Mouse (Mus musculus) myocyte (in vitro differentiated cells): ENCODE results near the gene Elob.

Source experiments
- CEBPB ChIP-seq: IDR thresholded peaks from 2 replicates; pipeline ENCODE4 v1.6.1; 2011; ENCODE audit warnings: mild to moderate bottlenecking, moderate library complexity; ENCODE audit not compliant: poor library complexity, insufficient read depth, severe bottlenecking
- E2F4 ChIP-seq: IDR thresholded peaks from one replicate; pipeline ENCODE4 v1.6.1; 2011; ENCODE audit warnings: mild to moderate bottlenecking, control low read depth, moderate library complexity; ENCODE audit not compliant: insufficient read depth
- MAX ChIP-seq: IDR thresholded peaks from one replicate; pipeline ENCODE4 v1.6.1; 2011; ENCODE audit warnings: low read depth, mild to moderate bottlenecking, control low read depth
- MYOD1 ChIP-seq, 3 experiments: IDR thresholded peaks; one replicate each; pipeline ENCODE4 v1.6.1; 2011; ENCODE audit warnings: control low read depth in 2 of 3, low read depth in 2 of 3, mild to moderate bottlenecking in 2 of 3, moderate library complexity in 1 of 3; ENCODE audit not compliant: insufficient read length in 2 of 3, control insufficient read depth in 1 of 3
- MYOG ChIP-seq, 3 experiments: IDR thresholded peaks; one replicate each; pipeline ENCODE4 v1.6.1; 2011; ENCODE audit warnings: control low read depth in 2 of 3, low read depth in 2 of 3, mild to moderate bottlenecking in 2 of 3; ENCODE audit not compliant: insufficient read length in 2 of 3, control insufficient read depth in 1 of 3, insufficient read depth in 1 of 3
- POLR2A ChIP-seq: IDR thresholded peaks from one replicate; pipeline ENCODE4 v1.6.1; 2011; ENCODE audit warnings: low read depth, mild to moderate bottlenecking, control low read depth, moderate library complexity; ENCODE audit not compliant: insufficient read length
- POLR2AphosphoS2 ChIP-seq: IDR thresholded peaks from one replicate; pipeline ENCODE4 v1.6.1; 2011; ENCODE audit warnings: low read depth, control low read depth; ENCODE audit not compliant: insufficient read length
- SRF ChIP-seq: IDR thresholded peaks from one replicate; pipeline ENCODE4 v1.6.1; 2011; ENCODE audit warnings: low read depth; ENCODE audit not compliant: control insufficient read depth, insufficient read length
- TCF12 ChIP-seq: IDR thresholded peaks from one replicate; pipeline ENCODE4 v1.6.1; 2011; ENCODE audit warnings: mild to moderate bottlenecking, control low read depth; ENCODE audit not compliant: poor library complexity, insufficient read depth, severe bottlenecking
- TCF3 ChIP-seq: IDR thresholded peaks from one replicate; pipeline ENCODE4 v1.6.1; 2011; ENCODE audit warnings: low read depth, control low read depth; ENCODE audit not compliant: insufficient read length
- USF1 ChIP-seq: IDR thresholded peaks from one replicate; pipeline ENCODE4 v1.6.1; 2011; ENCODE audit warnings: low read depth, mild to moderate bottlenecking, control low read depth, moderate library complexity

DNA sequence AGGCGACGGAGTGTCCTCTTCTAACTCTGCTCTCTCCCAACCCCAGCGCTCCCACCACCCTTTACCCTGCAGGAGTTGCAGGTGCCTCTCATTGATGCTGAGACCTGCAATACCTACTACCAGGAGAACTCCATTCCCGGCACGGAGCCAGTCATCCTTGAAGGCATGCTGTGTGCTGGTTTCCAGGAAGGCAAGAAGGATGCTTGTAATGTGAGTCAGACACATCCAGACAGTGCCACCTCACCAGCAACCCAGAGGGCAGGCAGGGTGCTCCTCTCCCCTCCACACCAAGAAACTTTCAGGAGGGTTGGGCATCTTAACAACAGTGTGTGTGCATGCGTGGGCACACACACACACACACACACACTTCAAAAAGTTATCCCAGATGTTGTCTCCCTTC, 28.3 kb upstream of the Elob start:
- TF ChIP-seq MYOG (IDR thresholded peaks at IDR 0.05; ENCODE audit: control insufficient read depth in 1 of 3, insufficient read depth in 1 of 3, insufficient read length in 2 of 3, low read depth in 2 of 3) (no peak), POLR2A (no peak), MAX (no peak), POLR2AphosphoS2 (no peak), MYOD1 (IDR thresholded peaks at IDR 0.05; ENCODE audit: control insufficient read depth in 1 of 3, insufficient read length in 2 of 3, low read depth in 2 of 3) (no peak), TCF12 (no peak), USF1 (no peak), CEBPB (no peak), TCF3 (no peak), SRF (no peak), E2F4 (no peak)
